In genomic region chr9:57536362-57536761, GRCm38 (mm10) we compare ENCODE assay signal across 10 mouse cellular contexts. TPM values are rescaled to one million over a fixed set of nuclear protein-coding genes. Genes with fewer than 3 reads are reported as not detected.
DNase-seq lines count a peak whose midpoint lies in the region; ATAC-seq and TF ChIP-seq lines count a peak whose summit lies in the region.
"Had no signal": no experiment of that assay in that cellular context is flagged by ENCODE, and none has a peak within 500 bp of the region (broad histone marks: within the 10 kb centered on the region; RNA-seq: fewer than 3 reads in every experiment).

No protein-coding gene starts in this region.

- H3K4me3 ChIP-seq in layer of hippocampus, adult 2 months, result no peak overlapping the region
- H3K4me3 ChIP-seq in brown adipose tissue, adult 24 weeks (ENCODE audit: insufficient read depth, low read depth, low read length), result peak overlapping the region; percentile 93
- peak overlapping the region; percentile 84; the same call in 1 of the 2 replicates for H3K4me3 ChIP-seq in forebrain, postnatal 0 days (ENCODE audit: low read depth, low read length)
- 0 out of 2 replicates have a peak overlapping the region, but pooled peaks have one; percentile 83 for H3K4me3 ChIP-seq in midbrain, embryonic 12.5 days

- no peak for ATAC-seq in forebrain, postnatal 0 days
- no peak for ATAC-seq in midbrain, embryonic 12.5 days (ENCODE audit: low FRiP score, low read depth)

- DNase-seq in layer of hippocampus, adult 2 months (ENCODE audit: low spot score in 2 of 2), result no peak
- no peak for DNase-seq in layer of hippocampus, postnatal 25 days (ENCODE audit: extremely low spot score in 1 of 2, low spot score in 1 of 2)
- no peak for DNase-seq in forebrain, postnatal 0 days
- DNase-seq in left cerebral cortex, postnatal 14 days (ENCODE audit: low spot score in 2 of 2), result no peak
- DNase-seq in layer of hippocampus, postnatal 10 days (ENCODE audit: low spot score in 2 of 2), result no peak
- DNase-seq: cerebellum, adult 9-10 months; gastrocnemius, postnatal 14 days; right cerebral cortex, postnatal 25 days had no signal

- intact Hi-C loops in left cerebral cortex, postnatal 14 days (cut with DNase I), result no loop called here

- no peak overlapping the region for H3K9ac ChIP-seq in forebrain, postnatal 0 days
- H3K9ac ChIP-seq in midbrain, embryonic 12.5 days (replicated peaks), result peak overlapping the region; percentile 86; the same call in 1 of the 2 replicates

- 90% methylated on average over 5 of the region's 5 CpGs for WGBS in forebrain, postnatal 0 days
- 88% methylated on average over 5 of the region's 5 CpGs for WGBS in midbrain, embryonic 12.5 days

- peaks cover 49% of the 10 kb centered on the region for H3K36me3 ChIP-seq in forebrain, postnatal 0 days (ENCODE audit: insufficient read depth)
- peaks cover 45% of the 10 kb centered on the region for H3K36me3 ChIP-seq in midbrain, embryonic 12.5 days

- no peak for TF ChIP-seq CTCF in layer of hippocampus, adult 2 months (conservative IDR thresholded peaks at IDR 0.05)
- no peak for TF ChIP-seq CTCF in forebrain, postnatal 0 days (IDR thresholded peaks at IDR 0.05; ENCODE audit: low read depth)

- H3K4me2 ChIP-seq in forebrain, postnatal 0 days (ENCODE audit: low read depth), result peak overlapping the region; percentile 70
- H3K4me2 ChIP-seq in midbrain, embryonic 12.5 days (replicated peaks), result peak overlapping the region; percentile 88

- peak overlapping the region; percentile 93; the same call in 1 of the 2 replicates for H3K27ac ChIP-seq in layer of hippocampus, adult 2 months
- peak overlapping the region; percentile 92 for H3K27ac ChIP-seq in brown adipose tissue, adult 24 weeks (replicated peaks; ENCODE audit: low read depth, low read length)
- no peak overlapping the region for H3K27ac ChIP-seq in forebrain, postnatal 0 days (ENCODE audit: low read depth, low read length)
- H3K27ac ChIP-seq in midbrain, embryonic 12.5 days (replicated peaks), result no peak overlapping the region

- peaks cover 11% of the 10 kb centered on the region; the same call in 1 of the 2 replicates for H3K4me1 ChIP-seq in brown adipose tissue, adult 24 weeks (ENCODE audit: control insufficient read depth, insufficient read depth, insufficient read length, low read length)
- peaks cover 9% of the 10 kb centered on the region for H3K4me1 ChIP-seq in forebrain, postnatal 0 days (ENCODE audit: insufficient read depth)
- peaks cover 22% of the 10 kb centered on the region for H3K4me1 ChIP-seq in midbrain, embryonic 12.5 days

- no peaks in the 10 kb centered on the region for H3K9me3 ChIP-seq in forebrain, postnatal 0 days (ENCODE audit: low read length)
- H3K9me3 ChIP-seq in midbrain, embryonic 12.5 days, result no peaks in the 10 kb centered on the region

- no peaks in the 10 kb centered on the region for H3K27me3 ChIP-seq in forebrain, postnatal 0 days (ENCODE audit: insufficient read depth, low read length)
- no peaks in the 10 kb centered on the region for H3K27me3 ChIP-seq in midbrain, embryonic 12.5 days

RNA-seq across cellular contexts. Expression of gene Fam219b, which starts 1.0 kb away (rescaled TPM):
- total RNA-seq in layer of hippocampus, adult 2 months (2021), result 10 to 100 TPM; 19.9 to 25.7 TPM
- total RNA-seq in layer of hippocampus, postnatal 25 days (2021), result 10 to 100 TPM; 21.5 to 22.5 TPM
- 6.2 and 7.2 TPM in 2 replicates for polyA plus RNA-seq in brown adipose tissue, adult 24 weeks (2012; ENCODE audit: insufficient read depth, insufficient read length, missing spikeins)
- 25.1 and 29.9 TPM in 2 replicates for total RNA-seq in forebrain, postnatal 0 days (2014; rRNA removed)
- 19.8 and 26.8 TPM in 2 replicates for polyA plus RNA-seq in forebrain, postnatal 0 days (2015; fragmentation: Nextera tagmentation; extraction: Ambion mirVana)
- 21.0 TPM in 2 replicates for polyA plus RNA-seq in midbrain, embryonic 12.5 days (2016; fragmentation: Nextera tagmentation; extraction: Ambion mirVana)
- total RNA-seq in left cerebral cortex, postnatal 14 days (2021), result 10 to 100 TPM; 16.3 to 22.9 TPM
- 10 to 100 TPM; 24.6 to 28.8 TPM for total RNA-seq in layer of hippocampus, postnatal 10 days (2021)

RNA-seq across cellular contexts. Expression of gene Cox5a, which starts 15.3 kb away (rescaled TPM):
- 100 to 1,000 TPM; 372 to 376 TPM for total RNA-seq in layer of hippocampus, adult 2 months (2021)
- 100 to 1,000 TPM; 389 to 459 TPM for total RNA-seq in layer of hippocampus, postnatal 25 days (2021)
- 2,595 and 2,603 TPM in 2 replicates for polyA plus RNA-seq in brown adipose tissue, adult 24 weeks (2012; ENCODE audit: insufficient read depth, insufficient read length, missing spikeins)
- 236 and 279 TPM in 2 replicates for total RNA-seq in forebrain, postnatal 0 days (2014; rRNA removed)
- 1,027 and 1,112 TPM in 2 replicates for polyA plus RNA-seq in forebrain, postnatal 0 days (2015; fragmentation: Nextera tagmentation; extraction: Ambion mirVana)
- 705 and 706 TPM in 2 replicates for polyA plus RNA-seq in midbrain, embryonic 12.5 days (2016; fragmentation: Nextera tagmentation; extraction: Ambion mirVana)
- 100 to 1,000 TPM; 481 to 515 TPM for total RNA-seq in left cerebral cortex, postnatal 14 days (2021)
- 100 to 1,000 TPM; 486 to 497 TPM for total RNA-seq in layer of hippocampus, postnatal 10 days (2021)

RNA-seq across cellular contexts. Expression of gene Mpi, which starts 16.2 kb away (rescaled TPM):
- 10 to 100 TPM; 72.5 to 77.6 TPM for total RNA-seq in layer of hippocampus, adult 2 months (2021)
- 10 to 100 TPM; 69.5 to 76.0 TPM for total RNA-seq in layer of hippocampus, postnatal 25 days (2021)
- 15.3 and 17.6 TPM in 2 replicates for polyA plus RNA-seq in brown adipose tissue, adult 24 weeks (2012; ENCODE audit: insufficient read depth, insufficient read length, missing spikeins)
- total RNA-seq in forebrain, postnatal 0 days (2014; rRNA removed), result 46.1 and 47.8 TPM in 2 replicates
- polyA plus RNA-seq in forebrain, postnatal 0 days (2015; fragmentation: Nextera tagmentation; extraction: Ambion mirVana), result 37.9 and 49.3 TPM in 2 replicates
- polyA plus RNA-seq in midbrain, embryonic 12.5 days (2016; fragmentation: Nextera tagmentation; extraction: Ambion mirVana), result 65.7 and 67.3 TPM in 2 replicates
- total RNA-seq in left cerebral cortex, postnatal 14 days (2021), result 10 to 100 TPM; 73.3 to 82.3 TPM
- total RNA-seq in layer of hippocampus, postnatal 10 days (2021), result 10 to 100 TPM; 70.4 to 76.5 TPM

RNA-seq across cellular contexts. Expression of gene Scamp2, which starts 24.4 kb away (rescaled TPM):
- total RNA-seq in layer of hippocampus, adult 2 months (2021), result 10 to 100 TPM; 22.5 to 26.3 TPM
- total RNA-seq in layer of hippocampus, postnatal 25 days (2021), result 10 to 100 TPM; 26.2 TPM
- 17.1 and 17.8 TPM in 2 replicates for polyA plus RNA-seq in brown adipose tissue, adult 24 weeks (2012; ENCODE audit: insufficient read depth, insufficient read length, missing spikeins)
- total RNA-seq in forebrain, postnatal 0 days (2014; rRNA removed), result 29.3 and 36.3 TPM in 2 replicates
- 37.3 and 42.8 TPM in 2 replicates for polyA plus RNA-seq in forebrain, postnatal 0 days (2015; fragmentation: Nextera tagmentation; extraction: Ambion mirVana)
- polyA plus RNA-seq in midbrain, embryonic 12.5 days (2016; fragmentation: Nextera tagmentation; extraction: Ambion mirVana), result 57.6 and 62.6 TPM in 2 replicates
- total RNA-seq in left cerebral cortex, postnatal 14 days (2021), result 10 to 100 TPM; 25.4 to 29.1 TPM
- 10 to 100 TPM; 28.9 to 33.3 TPM for total RNA-seq in layer of hippocampus, postnatal 10 days (2021)

RNA-seq across cellular contexts. Expression of gene Rpp25, which starts 32.5 kb away (rescaled TPM):
- 10 to 100 TPM in 1 of 2 experiments, 1 to 10 TPM in 1; 9.5 to 10.2 TPM for total RNA-seq in layer of hippocampus, adult 2 months (2021)
- 10 to 100 TPM; 10.9 to 13.2 TPM for total RNA-seq in layer of hippocampus, postnatal 25 days (2021)
- polyA plus RNA-seq in brown adipose tissue, adult 24 weeks (2012; ENCODE audit: insufficient read depth, insufficient read length, missing spikeins), result not detected in 2 replicates
- total RNA-seq in forebrain, postnatal 0 days (2014; rRNA removed), result 24.7 and 30.2 TPM in 2 replicates
- polyA plus RNA-seq in forebrain, postnatal 0 days (2015; fragmentation: Nextera tagmentation; extraction: Ambion mirVana), result 40.9 and 46.5 TPM in 2 replicates
- 13.8 and 17.0 TPM in 2 replicates for polyA plus RNA-seq in midbrain, embryonic 12.5 days (2016; fragmentation: Nextera tagmentation; extraction: Ambion mirVana)
- 10 to 100 TPM; 15.2 to 16.4 TPM for total RNA-seq in left cerebral cortex, postnatal 14 days (2021)
- 10 to 100 TPM; 11.5 to 11.7 TPM for total RNA-seq in layer of hippocampus, postnatal 10 days (2021)
- total RNA-seq: gastrocnemius, postnatal 14 days had no signal

Comparison
In these comparisons a context has a peak if more than half of its experiments do, and no peak if none do; other contexts are left out.
1. H3K27ac ChIP-seq: peak in layer of hippocampus, adult 2 months (single experiment) and brown adipose tissue, adult 24 weeks (single experiment); none in forebrain, postnatal 0 days (single experiment) and midbrain, embryonic 12.5 days (single experiment).